8 mouse cellular contexts compared by ENCODE assay signal in genomic region chr11:68400021-68400671, GRCm38 (mm10). TPM values are rescaled to one million over a fixed set of nuclear protein-coding genes. Genes with fewer than 3 reads are reported as not detected.
A peak's percentile ranks its signal among the peaks of the same experiment; 100 is the strongest.
DNase-seq lines count a peak whose midpoint lies in the region; ATAC-seq and TF ChIP-seq lines count a peak whose summit lies in the region.

No protein-coding gene starts in this region.

- peaks cover 2% of the 10 kb centered on the region; the same call in 1 of the 2 replicates for H3K4me1 ChIP-seq in bone marrow macrophage, adult 2 months (ENCODE audit: control insufficient read depth, insufficient read depth, low read length)
- H3K4me1 ChIP-seq in forebrain, embryonic 10.5 days: peaks cover 44% of the 10 kb centered on the region
- H3K4me1 ChIP-seq in hindbrain, embryonic 13.5 days (replicated peaks): peaks cover 29% of the 10 kb centered on the region
- H3K4me1 ChIP-seq in limb, embryonic 15.5 days: peaks cover 16% of the 10 kb centered on the region
- peaks cover 19% of the 10 kb centered on the region for H3K4me1 ChIP-seq in neural tube, embryonic 11.5 days (ENCODE audit: control insufficient read depth, insufficient read depth, low read length)

- H3K36me3 ChIP-seq in forebrain, embryonic 10.5 days (replicated peaks): no peaks in the 10 kb centered on the region
- H3K36me3 ChIP-seq in hindbrain, embryonic 13.5 days: no peaks in the 10 kb centered on the region
- no peaks in the 10 kb centered on the region for H3K36me3 ChIP-seq in limb, embryonic 15.5 days
- H3K36me3 ChIP-seq in neural tube, embryonic 11.5 days (ENCODE audit: control insufficient read depth, insufficient read depth, low read length): no peaks in the 10 kb centered on the region

- H3K27ac ChIP-seq in bone marrow macrophage, adult 2 months (ENCODE audit: insufficient read depth, low read depth, low read length): no peak overlapping the region
- H3K27ac ChIP-seq in forebrain, embryonic 10.5 days: peak overlapping the region; percentile 89
- peak overlapping the region; percentile 40; the same call in 1 of the 2 replicates for H3K27ac ChIP-seq in hindbrain, embryonic 13.5 days
- H3K27ac ChIP-seq in limb, embryonic 15.5 days: no peak overlapping the region
- peak overlapping the region; percentile 84 for H3K27ac ChIP-seq in neural tube, embryonic 11.5 days (ENCODE audit: low read depth, low read length)

- peaks cover 3% of the 10 kb centered on the region; the same call in 1 of the 2 replicates for H3K9me3 ChIP-seq in forebrain, embryonic 10.5 days
- no peaks in the 10 kb centered on the region for H3K9me3 ChIP-seq in hindbrain, embryonic 13.5 days
- H3K9me3 ChIP-seq in limb, embryonic 15.5 days: no peaks in the 10 kb centered on the region
- no peaks in the 10 kb centered on the region for H3K9me3 ChIP-seq in neural tube, embryonic 11.5 days (ENCODE audit: control insufficient read depth, low read length)

- H3K9ac ChIP-seq in hindbrain, embryonic 13.5 days: peak overlapping the region; percentile 76
- 0 out of 2 replicates have a peak overlapping the region, but pooled peaks have one; percentile 37 for H3K9ac ChIP-seq in limb, embryonic 15.5 days
- H3K9ac ChIP-seq in neural tube, embryonic 11.5 days (ENCODE audit: low read length): peak overlapping the region; percentile 65

- H3K4me3 ChIP-seq in bone marrow macrophage, adult 2 months (ENCODE audit: insufficient read depth, low read length): peak overlapping the region; percentile 35; the same call in 1 of the 2 replicates
- H3K4me3 ChIP-seq in forebrain, embryonic 10.5 days: peak overlapping the region; percentile 61
- peak overlapping the region; percentile 54 for H3K4me3 ChIP-seq in hindbrain, embryonic 13.5 days
- H3K4me3 ChIP-seq in limb, embryonic 15.5 days: peak overlapping the region; percentile 48
- H3K4me3 ChIP-seq in neural tube, embryonic 11.5 days (ENCODE audit: low read depth, low read length): peak overlapping the region; percentile 51

- TF ChIP-seq POLR2A in bone marrow macrophage, adult 2 months (IDR thresholded peaks at IDR 0.05; ENCODE audit: borderline replicate concordance, low read depth, low read length): no peak

- no peak for TF ChIP-seq CTCF in bone marrow macrophage, adult 2 months (IDR thresholded peaks at IDR 0.05; ENCODE audit: low read depth, low read length)

- under 1% methylated on average over 53 of the region's 57 CpGs for WGBS in forebrain, embryonic 10.5 days
- WGBS in hindbrain, embryonic 13.5 days: under 1% methylated on average over 45 of the region's 57 CpGs
- WGBS in limb, embryonic 15.5 days: under 1% methylated on average over 56 of the region's 57 CpGs
- under 1% methylated on average over 57 of the region's 57 CpGs for WGBS in neural tube, embryonic 11.5 days

- peak overlapping the region; percentile 92 for H3K4me2 ChIP-seq in hindbrain, embryonic 13.5 days
- H3K4me2 ChIP-seq in limb, embryonic 15.5 days: peak overlapping the region; percentile 98
- H3K4me2 ChIP-seq in neural tube, embryonic 11.5 days (ENCODE audit: low read depth): peak overlapping the region; percentile 93

- peak; percentile 13 to 73 for DNase-seq in adrenal gland, adult (ENCODE audit: inconsistent age in 2 of 2, low spot score in 1 of 2)
- no peak for DNase-seq in adrenal gland, postnatal 4 days (ENCODE audit: low spot score in 2 of 2)
- DNase-seq in forebrain, embryonic 10.5 days (ENCODE audit: extremely low spot score, low spot score): peak; percentile 75
- DNase-seq in neural tube, embryonic 11.5 days (ENCODE audit: low spot score): peak; percentile 70
- no peak for DNase-seq in spleen, postnatal 36 days (ENCODE audit: low spot score in 2 of 2)

- peak; percentile 61 for ATAC-seq in hindbrain, embryonic 13.5 days (ENCODE audit: low FRiP score)
- no peak; the same call in 1 of the 2 replicates for ATAC-seq in limb, embryonic 15.5 days (ENCODE audit: insufficient number of reproducible peaks, low FRiP score, low TSS enrichment, low read depth)
- peak; percentile 76 for ATAC-seq in neural tube, embryonic 11.5 days (ENCODE audit: insufficient read depth, low FRiP score, low TSS enrichment)

- H3K27me3 ChIP-seq in forebrain, embryonic 10.5 days (ENCODE audit: poor library complexity, severe bottlenecking): peaks cover 100% of the 10 kb centered on the region
- H3K27me3 ChIP-seq in hindbrain, embryonic 13.5 days: peaks cover 85% of the 10 kb centered on the region
- peaks cover 76% of the 10 kb centered on the region for H3K27me3 ChIP-seq in limb, embryonic 15.5 days
- H3K27me3 ChIP-seq in neural tube, embryonic 11.5 days (ENCODE audit: control insufficient read depth, insufficient read depth, low read length): peaks cover 46% of the 10 kb centered on the region

RNA-seq across cellular contexts. Expression of gene Ntn1, which starts 0.5 kb away (rescaled TPM):
- 10 to 100 TPM; 16.8 to 23.4 TPM for total RNA-seq in adrenal gland, postnatal 4 days (2021)
- 0.09 TPM in 1 of 2 replicates, not detected in the other for polyA plus RNA-seq in bone marrow macrophage, adult 2 months (2012; ENCODE audit: insufficient read depth, insufficient read length, missing spikeins)
- 6.2 and 6.5 TPM in 2 replicates for polyA plus RNA-seq in forebrain, embryonic 10.5 days (2016; fragmentation: Nextera tagmentation; extraction: Ambion mirVana)
- polyA plus RNA-seq in hindbrain, embryonic 13.5 days (2015; fragmentation: Nextera tagmentation; extraction: Ambion mirVana): 22.3 and 26.4 TPM in 2 replicates
- polyA plus RNA-seq in limb, embryonic 15.5 days (2015; fragmentation: Nextera tagmentation; extraction: Ambion mirVana): 8.2 and 9.0 TPM in 2 replicates
- 10.0 and 11.5 TPM in 2 replicates for polyA plus RNA-seq in neural tube, embryonic 11.5 days (2014; fragmentation: Nextera tagmentation; extraction: Ambion mirVana)

RNA-seq across cellular contexts. Expression of gene Pik3r5, which starts 31.8 kb away (rescaled TPM):
- 1 to 10 TPM in 1 of 2 experiments, under 1 TPM in 1; 0.87 to 1.1 TPM for total RNA-seq in adrenal gland, postnatal 4 days (2021)
- 120 and 122 TPM in 2 replicates for polyA plus RNA-seq in bone marrow macrophage, adult 2 months (2012; ENCODE audit: insufficient read depth, insufficient read length, missing spikeins)
- 0.83 and 0.86 TPM in 2 replicates for polyA plus RNA-seq in forebrain, embryonic 10.5 days (2016; fragmentation: Nextera tagmentation; extraction: Ambion mirVana)
- 0.62 and 0.97 TPM in 2 replicates for polyA plus RNA-seq in hindbrain, embryonic 13.5 days (2015; fragmentation: Nextera tagmentation; extraction: Ambion mirVana)
- 0.36 and 0.38 TPM in 2 replicates for polyA plus RNA-seq in limb, embryonic 15.5 days (2015; fragmentation: Nextera tagmentation; extraction: Ambion mirVana)
- polyA plus RNA-seq in neural tube, embryonic 11.5 days (2014; fragmentation: Nextera tagmentation; extraction: Ambion mirVana): 1.2 and 2.1 TPM in 2 replicates

Comparison
In these comparisons a context has a peak if more than half of its experiments do, and no peak if none do; other contexts are left out.
1. DNase-seq: peak in adrenal gland, adult (2 of 2), forebrain, embryonic 10.5 days (single experiment) and neural tube, embryonic 11.5 days (single experiment); none in adrenal gland, postnatal 4 days (0 of 2) and spleen, postnatal 36 days (0 of 2).
2. H3K27ac ChIP-seq: peak in forebrain, embryonic 10.5 days (single experiment), hindbrain, embryonic 13.5 days (single experiment) and neural tube, embryonic 11.5 days (single experiment); none in bone marrow macrophage, adult 2 months (single experiment) and limb, embryonic 15.5 days (single experiment).
3. RNA of gene Pik3r5, which starts 31.8 kb away (polyA plus RNA-seq): 120 to 122 TPM in bone marrow macrophage, adult 2 months; 1.2 to 2.1 TPM in neural tube, embryonic 11.5 days, 0.62 to 0.97 TPM in hindbrain, embryonic 13.5 days, 0.83 to 0.86 TPM in forebrain, embryonic 10.5 days and 0.36 to 0.38 TPM in limb, embryonic 15.5 days; every median in the first group is over 10 times any median in the second.
4. Peak in every context shown above with its lines, with median percentiles within 50 percentile points of each other: H3K4me3 ChIP-seq, H3K4me2 ChIP-seq and H3K9ac ChIP-seq.